Mouse (Mus musculus) G1E-ER4 (cell line): ENCODE results near the gene Rgs3. TPM values are rescaled to one million over a fixed set of nuclear protein-coding genes. Genes with fewer than 3 reads are reported as not detected.

Source experiments
- GATA1 ChIP-seq: IDR thresholded peaks from one replicate; pipeline ENCODE4 v1.8.0; 2012; ENCODE audit warnings: low read length, inconsistent platforms
- polyA plus RNA-seq: library from polyadenylated mRNA; stranded (reverse); fragments of >175 nt; gene quantifications from 2 replicates; pipeline ENCODE4 v1.2.3, GENCODE M21; 2012

Rgs3 gene
- polyA plus RNA-seq, 1 experiment = not detected

DNA sequence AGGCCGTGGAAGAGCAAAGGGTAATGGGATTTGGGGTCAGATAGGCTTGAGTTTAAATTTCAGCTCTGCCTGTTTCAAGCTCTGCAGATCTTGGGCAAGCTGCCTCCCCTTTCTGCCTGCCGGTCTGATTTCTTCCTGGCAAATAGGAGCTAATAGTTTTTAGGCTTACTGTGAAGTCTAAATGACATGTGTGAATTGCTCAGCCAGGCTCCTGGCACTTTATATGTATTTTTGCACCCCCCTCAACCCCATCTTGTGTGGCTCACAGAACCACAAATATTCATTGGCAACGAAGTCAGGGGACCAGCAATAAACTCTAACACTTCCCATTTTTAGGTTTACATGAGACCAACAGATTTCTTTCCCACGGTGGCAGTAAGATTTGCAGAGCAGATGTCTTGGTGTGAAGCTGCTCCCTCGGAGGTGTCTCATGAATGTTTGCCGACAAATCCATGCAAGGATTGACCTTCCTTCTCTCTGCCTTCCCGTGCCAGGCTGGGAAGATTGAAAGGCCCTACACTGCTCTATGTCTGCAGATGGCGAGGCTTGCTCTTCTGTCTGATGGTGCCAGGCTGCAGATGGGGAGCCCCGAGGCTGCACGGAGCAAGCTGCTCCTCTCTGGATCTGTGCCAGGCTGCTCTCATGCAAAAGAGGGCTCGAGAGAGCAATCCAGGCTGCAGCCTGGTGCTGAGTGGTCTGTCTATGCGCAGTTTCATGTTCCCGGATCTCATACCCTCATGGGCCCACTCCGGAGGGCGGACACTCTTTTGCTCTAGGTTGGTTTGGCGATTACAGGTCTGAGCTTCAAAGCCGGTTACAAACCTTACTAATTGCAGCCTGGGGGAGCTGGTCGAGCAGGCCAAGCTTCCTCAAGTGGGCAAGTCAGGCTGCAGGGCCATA is 23.0 kb downstream of the Rgs3 start:
- TF ChIP-seq GATA1 = no peak

DNA sequence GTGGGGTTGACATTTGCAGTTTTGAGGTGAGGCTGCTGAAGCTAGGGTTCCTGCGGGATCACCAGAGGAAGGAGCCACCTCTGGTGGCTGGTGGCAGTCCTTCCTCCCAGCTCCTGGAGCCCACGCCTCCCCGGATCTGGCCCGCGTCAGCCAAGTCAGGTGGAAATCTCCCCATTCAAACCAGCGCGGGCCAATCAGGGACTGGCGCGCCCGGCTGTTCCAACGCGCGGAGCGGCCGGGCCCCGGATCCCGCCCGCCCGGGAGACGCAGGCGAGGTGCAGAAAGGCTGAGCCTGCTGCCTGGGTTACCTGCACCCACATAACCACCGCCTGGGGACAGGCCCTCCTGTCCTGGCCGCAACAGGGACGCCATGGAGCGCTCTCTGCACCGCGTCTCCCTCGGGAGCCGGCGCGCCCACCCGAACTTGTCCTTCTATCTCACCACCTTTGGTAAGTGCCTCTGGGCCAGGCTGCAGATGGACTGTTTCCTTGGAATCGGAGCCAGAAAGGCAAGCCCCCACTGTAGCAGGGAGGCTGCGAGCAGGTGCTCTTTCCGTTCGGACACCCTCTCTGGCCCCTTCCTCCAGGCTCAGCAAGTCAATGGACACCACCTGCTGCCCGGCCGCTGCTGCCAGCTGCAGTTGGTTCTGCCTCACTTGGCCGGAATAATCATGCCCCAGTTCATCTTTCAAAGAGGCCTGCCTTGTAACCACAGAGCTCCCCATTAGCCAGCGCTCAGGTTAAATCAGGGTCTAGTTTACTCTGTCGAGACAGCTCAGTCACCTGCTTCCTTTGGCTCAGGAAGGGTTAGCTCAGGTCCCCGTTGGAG is 23.8 kb downstream of the Rgs3 start:
- no peak for TF ChIP-seq GATA1

DNA sequence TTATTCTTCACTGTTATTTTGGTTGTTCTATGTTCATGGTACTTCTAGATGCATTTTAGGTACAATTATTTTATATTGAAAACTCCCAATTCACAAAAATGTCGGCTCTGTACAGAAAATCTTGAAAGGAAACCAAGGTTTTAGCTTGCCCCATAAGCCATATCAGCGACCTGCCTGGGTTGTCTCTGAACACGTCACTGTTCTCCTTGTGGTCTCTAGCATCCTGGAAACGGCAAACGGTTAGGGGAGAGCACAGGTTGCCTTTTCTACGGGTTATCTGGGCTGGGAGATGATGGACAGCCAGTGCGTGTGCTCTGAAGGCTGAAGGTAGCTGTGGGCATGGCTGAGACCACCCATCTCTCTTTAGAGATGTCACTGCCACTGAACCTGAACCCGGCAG is 27.4 kb downstream of the Rgs3 start:
- no peak for TF ChIP-seq GATA1

DNA sequence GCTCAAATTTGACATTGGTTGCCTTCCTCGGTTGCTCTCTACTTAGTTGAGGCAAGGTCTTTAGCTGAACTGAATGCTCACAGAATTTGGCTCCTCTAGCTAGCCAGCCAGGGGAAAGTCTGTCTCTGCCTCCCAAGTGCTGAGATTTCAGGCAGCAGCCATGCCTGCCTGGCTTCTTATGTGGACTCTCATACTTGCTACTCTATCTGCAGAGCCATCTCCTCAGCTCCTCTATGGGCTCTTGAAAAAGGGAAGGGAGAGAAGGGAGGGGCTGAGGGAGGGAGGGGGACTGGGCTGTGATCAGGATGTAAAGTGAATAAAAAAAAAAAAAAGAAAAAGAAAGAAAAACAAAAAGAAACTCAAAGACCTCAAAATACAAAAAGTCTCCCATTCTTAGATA is 31.2 kb downstream of the Rgs3 start:
- no peak for TF ChIP-seq GATA1

DNA sequence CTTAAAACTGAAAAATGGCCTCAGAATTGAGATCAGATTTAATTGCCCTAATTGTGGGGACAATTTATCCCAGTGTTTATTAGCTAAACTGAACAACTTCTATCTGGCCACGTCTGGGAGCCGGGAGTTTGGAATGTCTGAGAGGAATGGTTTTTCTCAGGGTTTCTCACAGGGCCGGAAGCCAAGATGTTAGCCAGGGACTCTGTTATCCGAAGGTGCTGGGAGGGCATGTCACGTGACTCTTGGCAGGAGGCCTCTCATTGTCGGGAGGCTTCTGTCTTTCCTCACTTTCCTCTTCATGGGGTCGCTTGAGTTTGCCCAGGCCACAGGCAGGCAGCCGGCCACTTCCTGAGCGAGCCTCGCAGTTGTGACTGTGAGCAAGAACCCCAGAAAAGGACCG is 31.7 kb downstream of the Rgs3 start:
- no peak for TF ChIP-seq GATA1

DNA sequence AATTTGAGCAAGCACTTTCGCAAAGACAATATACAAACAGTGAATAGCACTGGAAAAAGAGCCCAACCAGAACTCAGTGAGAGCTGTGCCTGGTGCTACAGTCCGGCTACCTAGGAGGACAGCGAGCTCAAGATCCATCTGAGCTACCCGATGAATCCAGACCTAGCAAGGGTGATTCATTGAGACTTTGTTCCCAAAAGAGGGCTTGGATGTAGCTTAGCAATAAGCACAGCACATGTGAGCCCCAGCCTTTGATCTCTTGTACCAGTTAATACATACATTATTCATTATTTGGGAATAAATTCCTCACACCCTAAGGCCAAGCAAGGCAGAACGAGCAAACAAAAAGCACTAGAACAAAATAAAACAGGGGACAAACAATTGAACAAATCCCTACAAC is 34.8 kb downstream of the Rgs3 start:
- no peak for TF ChIP-seq GATA1

DNA sequence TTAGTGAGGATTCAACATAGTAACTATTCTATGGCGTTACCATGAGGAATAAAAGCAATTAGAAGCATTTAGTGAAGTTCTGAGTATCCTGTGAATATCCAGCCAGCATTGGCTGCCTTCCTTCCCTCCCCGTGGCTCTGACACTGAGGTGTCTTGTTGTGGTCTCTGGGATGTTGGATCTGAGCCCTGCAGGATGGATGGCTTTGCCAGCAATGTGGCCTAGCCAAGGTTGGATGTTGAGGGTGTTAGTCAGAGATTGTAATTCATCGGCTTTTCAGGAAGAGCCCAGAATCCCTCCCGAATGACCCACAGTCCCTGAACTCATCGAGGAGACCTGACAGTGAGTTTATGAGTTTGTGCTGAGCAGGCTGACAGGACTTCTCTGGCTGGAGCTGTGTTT is 36.4 kb downstream of the Rgs3 start:
- no peak for TF ChIP-seq GATA1

DNA sequence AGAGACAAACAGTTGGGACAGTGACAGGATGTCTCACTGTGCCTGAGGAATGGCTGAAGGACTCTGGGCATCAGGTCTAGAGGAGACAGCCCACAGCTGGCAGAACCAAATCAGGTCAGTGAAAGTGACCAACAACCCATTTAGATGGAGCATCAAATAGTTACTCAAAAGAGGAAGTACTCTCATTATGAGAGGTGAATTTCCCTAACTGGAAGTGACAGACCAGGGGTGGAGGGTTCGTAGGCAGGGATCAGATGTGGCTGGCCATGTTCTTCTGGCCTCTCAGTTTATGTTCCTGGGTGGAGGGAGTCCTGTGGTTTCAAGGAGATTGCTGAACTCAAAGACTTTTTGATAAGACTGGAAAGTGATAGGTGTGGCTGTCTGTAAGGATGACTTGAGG is 40.9 kb downstream of the Rgs3 start:
- no peak for TF ChIP-seq GATA1

DNA sequence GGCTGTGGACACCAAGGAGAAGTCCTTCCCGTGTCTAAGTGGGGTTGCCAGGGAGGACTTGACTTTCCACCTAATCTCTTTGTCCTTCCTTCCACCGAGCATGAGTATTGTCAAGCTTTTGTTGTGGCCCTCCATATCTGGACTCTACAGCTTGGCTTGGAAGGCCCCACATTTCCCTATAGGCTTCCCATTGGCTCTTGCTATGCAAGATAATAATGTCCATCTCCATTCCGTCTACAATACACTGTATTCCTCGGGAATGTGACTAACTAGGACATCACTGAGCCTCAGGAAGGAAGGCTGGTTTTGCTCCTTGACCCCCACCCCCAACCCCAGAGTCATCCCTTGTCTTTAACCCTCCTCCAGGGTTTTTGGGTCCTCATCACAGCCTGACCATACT is 44.0 kb downstream of the Rgs3 start:
- no peak for TF ChIP-seq GATA1

DNA sequence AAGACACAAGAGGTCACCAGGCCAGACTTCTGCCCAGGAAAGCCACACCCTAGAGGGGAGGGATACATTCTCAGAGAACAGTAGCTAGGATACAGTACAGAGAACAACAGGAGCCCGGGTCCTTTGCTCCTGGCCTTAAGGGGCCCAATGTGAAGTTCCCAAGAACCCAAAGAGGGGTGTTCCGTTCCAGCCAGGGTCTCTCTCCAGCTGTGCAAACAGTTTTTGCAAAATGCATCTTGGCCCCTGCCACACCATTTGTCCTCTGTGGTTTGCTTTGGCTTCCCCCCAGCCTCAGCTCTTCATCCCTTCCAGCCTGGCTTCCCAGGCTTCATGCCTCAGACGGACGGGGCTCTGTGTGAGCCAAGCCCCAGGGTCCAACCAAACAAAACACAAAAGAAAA is 44.4 kb downstream of the Rgs3 start:
- TF ChIP-seq GATA1 = no peak

DNA sequence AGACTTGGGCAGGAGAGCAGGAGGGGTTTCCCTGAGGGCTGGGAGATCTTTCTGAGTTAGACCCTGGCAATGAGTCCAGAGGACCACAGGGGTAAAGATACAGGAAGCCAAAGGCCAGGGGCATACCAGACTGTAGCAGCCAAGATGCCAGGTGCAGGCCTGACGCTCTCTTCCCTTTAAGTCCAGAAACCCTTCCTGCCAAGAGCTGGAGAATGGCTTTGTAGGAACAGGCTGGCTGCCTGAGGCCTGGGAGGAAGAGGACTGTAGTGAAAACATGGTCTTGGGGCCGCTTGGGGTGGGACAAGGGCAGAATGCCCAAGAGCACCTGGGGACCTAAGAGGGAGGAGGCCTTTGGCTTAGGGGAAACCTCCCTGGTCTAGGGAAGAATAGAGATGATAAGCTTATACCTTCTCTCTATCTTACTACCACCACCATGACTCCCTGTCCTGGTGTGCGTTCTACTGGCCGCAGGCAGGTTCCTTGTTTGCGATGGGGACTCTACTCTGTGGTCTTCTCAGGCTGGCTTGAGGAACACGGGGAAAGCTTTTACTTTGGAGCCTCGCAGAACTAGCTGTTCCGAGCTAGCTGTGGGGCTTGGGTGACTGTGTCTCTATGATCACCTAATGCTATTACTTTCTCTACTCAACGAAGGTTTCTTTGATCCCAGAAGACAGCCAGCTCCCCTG is 46.4 kb downstream of the Rgs3 start:
- TF ChIP-seq GATA1 = no peak

DNA sequence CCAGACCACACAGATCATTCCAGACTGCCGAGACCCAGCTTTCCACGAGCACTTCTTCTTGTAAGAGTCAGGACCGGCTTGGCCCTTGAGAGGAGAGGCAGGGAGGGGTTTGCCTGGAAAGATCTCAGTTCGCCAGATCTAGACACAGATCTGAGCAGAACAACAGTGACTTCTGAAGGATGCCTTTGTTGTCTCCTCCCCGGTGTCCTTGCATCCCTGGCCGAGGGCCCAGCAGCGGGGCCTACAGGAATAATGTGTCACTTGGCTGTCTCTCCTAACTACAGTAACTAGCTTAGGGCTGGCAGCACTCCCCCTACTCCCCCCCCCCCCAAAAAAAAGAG is 46.9 kb downstream of the Rgs3 start:
- TF ChIP-seq GATA1 = no peak

DNA sequence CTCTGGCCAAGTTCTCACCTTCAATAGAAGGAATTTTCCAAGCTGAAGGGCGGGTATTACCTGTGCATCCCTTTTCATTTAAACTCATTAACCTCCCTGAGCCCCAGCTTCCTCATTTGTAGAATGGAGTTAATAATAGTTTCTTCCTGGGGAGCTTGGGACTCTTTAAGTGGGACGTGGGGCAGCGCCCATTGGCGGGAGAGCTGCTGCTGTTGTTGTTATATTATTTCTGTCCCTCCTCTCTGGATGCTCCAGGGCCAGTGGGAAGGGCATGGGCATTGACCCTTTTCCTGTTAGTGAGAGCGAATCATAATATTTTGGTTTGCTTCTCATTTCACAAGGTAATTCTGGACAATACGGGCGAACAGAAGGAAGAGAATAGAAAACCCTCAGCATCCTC is 47.3 kb downstream of the Rgs3 start:
- no peak for TF ChIP-seq GATA1

DNA sequence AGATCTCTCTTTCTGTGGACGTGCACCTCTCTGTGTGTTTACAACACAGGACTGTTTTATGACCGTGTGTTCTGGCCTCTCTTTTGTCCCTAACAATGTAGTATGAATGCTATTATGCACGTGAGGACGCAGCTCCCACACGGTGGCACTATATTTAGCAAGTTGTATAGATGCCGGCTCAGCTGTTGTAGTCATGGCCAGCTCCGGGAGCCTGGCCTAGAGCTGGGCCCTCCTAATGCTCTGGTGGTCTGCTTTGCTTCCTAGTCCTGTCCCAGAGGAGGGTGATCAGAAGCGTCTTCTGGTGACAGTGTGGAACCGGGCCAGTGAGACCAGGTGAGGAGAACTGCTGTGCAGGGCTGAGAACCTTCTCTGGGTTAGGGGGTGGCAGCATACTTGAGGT is 47.7 kb downstream of the Rgs3 start:
- no peak for TF ChIP-seq GATA1

DNA sequence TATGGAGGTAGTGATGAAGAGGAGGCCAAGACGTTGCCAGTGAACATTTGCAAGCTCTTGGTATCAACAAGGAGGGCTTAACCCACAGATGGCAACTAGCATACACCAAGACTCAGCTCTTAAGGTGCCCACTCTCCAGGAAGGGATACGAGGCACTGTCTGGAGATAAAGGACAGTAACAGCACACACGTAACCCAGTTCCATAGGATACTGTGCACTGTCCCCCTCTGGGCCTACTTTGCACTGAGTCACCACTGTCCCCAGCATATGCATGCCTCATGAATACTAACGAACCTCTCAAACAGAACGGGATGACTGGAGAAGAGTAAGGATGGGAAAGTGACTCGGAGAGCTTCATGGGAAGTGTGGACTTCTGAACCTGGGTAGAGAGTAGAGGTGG is 48.2 kb downstream of the Rgs3 start:
- no peak for TF ChIP-seq GATA1

DNA sequence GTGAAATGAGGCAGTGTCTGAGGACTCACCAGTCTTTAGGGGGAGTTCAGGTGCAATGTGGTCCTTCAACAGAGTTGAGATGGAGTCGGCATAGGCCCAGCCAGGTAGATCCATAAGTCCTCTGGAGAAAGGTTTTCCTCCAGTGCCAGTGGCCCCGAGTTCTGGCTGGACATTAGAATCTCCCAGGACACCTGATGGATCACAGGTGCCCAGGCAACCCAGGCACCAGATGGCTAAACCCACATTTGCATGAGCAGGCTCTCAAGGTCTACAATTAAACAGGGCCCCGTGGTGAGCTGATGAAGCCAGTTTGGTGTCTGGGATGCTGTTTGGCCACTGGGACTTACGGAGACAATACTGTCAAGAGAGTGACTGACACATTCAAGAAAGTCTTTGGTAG is 49.7 kb downstream of the Rgs3 start:
- no peak for TF ChIP-seq GATA1
